Mouse (Mus musculus) hindbrain, embryonic 14.5 days (tissue): ENCODE measurements around the gene Zfp467. TPM values are rescaled to one million over a fixed set of nuclear protein-coding genes. Genes with fewer than 3 reads are reported as not detected.

Experiments
- ATAC-seq: fragments of 200-750 bp; cut with Nextera tagmentation; 2 replicates; pipeline ENCODE4 v1.8.0; 2017; ENCODE audit warnings: moderate number of reproducible peaks, mild to moderate bottlenecking, moderate TSS enrichment, moderate library complexity; ENCODE audit not compliant: low FRiP score
- DNase-seq: peaks from one replicate; pipeline ENCODE4 v3.0.0-alpha.2; 2015; ENCODE audit warnings: low spot score
- H3K27ac ChIP-seq: fragments of 300-500 bp; sonication (generic); 2 replicates; pipeline ENCODE4 v1.5.1; 2014; ENCODE audit warnings: mild to moderate bottlenecking, moderate library complexity
- H3K27me3 ChIP-seq: fragments of 300-500 bp; sonication (generic); 2 replicates; pipeline ENCODE4 v1.6.1; 2014; ENCODE audit warnings: mild to moderate bottlenecking, low read length, mixed read lengths; ENCODE audit not compliant: control insufficient read depth, insufficient read depth
- H3K36me3 ChIP-seq: fragments of 300-500 bp; sonication (generic); replicated peaks from 2 replicates; pipeline ENCODE4 v1.6.1; 2014; ENCODE audit not compliant: control insufficient read depth, insufficient read depth
- H3K4me1 ChIP-seq: fragments of 300-500 bp; sonication (generic); replicated peaks from 2 replicates; pipeline ENCODE4 v1.6.1; 2014; ENCODE audit warnings: antibody characterized with exemption, low read length, mixed read lengths; ENCODE audit not compliant: control insufficient read depth, insufficient read depth
- H3K4me2 ChIP-seq: fragments of 300-500 bp; sonication (generic); replicated peaks from 2 replicates; pipeline ENCODE4 v1.6.1; 2014; ENCODE audit warnings: mild to moderate bottlenecking, moderate library complexity
- H3K4me3 ChIP-seq: fragments of 300-500 bp; sonication (generic); replicated peaks from 2 replicates; pipeline ENCODE4 v1.5.1; 2014; ENCODE audit warnings: mild to moderate bottlenecking, low read length
- H3K9ac ChIP-seq: fragments of 300-500 bp; sonication (generic); 2 replicates; pipeline ENCODE4 v1.6.1; 2014
- H3K9me3 ChIP-seq: fragments of 300-500 bp; sonication (generic); 2 replicates; pipeline ENCODE4 v1.6.1; 2016; ENCODE audit warnings: low read length; ENCODE audit not compliant: control insufficient read depth
- WGBS: fragments of 180-500 bp; shearing (Covaris S2); extraction: QIAGEN DNeasy Blood & Tissue Kit; methylation state at CpG from one replicate; pipeline ENCODE4 v1.1.7; 2014; 5-methylcytosine and 5-hydroxymethylcytosine counted together
- polyA plus RNA-seq: library from polyadenylated mRNA; unstranded; fragments of >200 nt; fragmentation: Nextera tagmentation; extraction: Ambion mirVana; gene quantifications from 2 replicates; pipeline ENCODE4 v1.2.1, GENCODE M21; 2014

Zfp467 gene
- polyA plus RNA-seq, 1 experiment from 2014 or later = 32.4 TPM

GRCm38 (mm10) chr6:48434651-48435050, 11.0 kb downstream of the Zfp467 start:
- no peak overlapping the region for H3K4me3 ChIP-seq
- DNase-seq (no peak), ATAC-seq (no peak)
- peaks cover 21% of the 10 kb centered on the region for H3K36me3 ChIP-seq
- H3K4me1 ChIP-seq = peaks cover 11% of the 10 kb centered on the region
- no peak overlapping the region for H3K4me2 ChIP-seq
- no peak overlapping the region for H3K27ac ChIP-seq
- no peaks in the 10 kb centered on the region for H3K9me3 ChIP-seq
- no peak overlapping the region for H3K9ac ChIP-seq
- WGBS = 65% methylated on average over 6 of the region's 6 CpGs
- peaks cover 28% of the 10 kb centered on the region for H3K27me3 ChIP-seq

DNA sequence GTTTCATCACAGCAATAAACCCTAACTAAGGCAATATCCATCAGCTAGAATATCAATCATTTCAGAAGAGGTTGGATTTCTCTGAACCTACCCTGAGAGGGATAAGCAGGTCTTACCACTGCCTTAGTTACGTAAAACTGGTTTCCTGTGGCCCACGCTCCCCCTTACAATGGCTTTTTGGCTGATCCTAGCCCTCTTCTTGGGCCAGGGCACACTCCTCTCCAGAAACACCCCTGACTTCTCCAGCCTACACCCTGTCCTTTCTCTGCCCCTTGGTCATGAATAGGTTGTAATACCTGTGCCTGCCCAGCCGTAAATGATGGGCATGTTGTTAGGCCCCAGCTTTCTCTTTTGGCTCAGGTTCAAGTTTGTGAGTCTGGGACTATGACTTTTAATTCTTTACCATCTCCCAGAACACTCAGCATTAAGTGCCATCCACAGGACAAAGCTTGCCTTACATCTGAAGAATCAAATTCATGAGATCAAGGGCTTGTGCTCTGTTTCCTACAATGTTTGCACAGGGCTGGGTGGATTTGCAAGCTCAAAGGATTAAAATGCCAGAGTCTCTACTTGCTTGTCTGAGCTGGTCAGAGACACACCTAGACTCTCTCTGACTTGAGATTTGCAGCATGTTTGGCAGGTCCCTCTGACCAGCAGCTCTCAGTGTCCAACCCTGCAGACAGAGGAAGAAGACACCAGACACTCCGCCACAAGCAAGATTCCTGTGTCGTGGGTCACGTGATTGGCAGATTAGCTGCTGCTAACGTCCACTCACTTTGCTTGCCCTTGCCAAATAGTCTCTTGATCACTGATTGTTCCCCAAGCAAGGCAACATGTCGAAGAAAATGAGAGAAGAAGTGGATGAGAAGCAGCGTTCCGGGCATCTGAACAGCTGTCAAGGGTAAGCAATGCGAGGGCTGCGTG, 12.5 kb downstream of the Zfp467 start:
- H3K9me3 ChIP-seq = no peaks in the 10 kb centered on the region
- no peak overlapping the region for H3K4me2 ChIP-seq
- H3K4me3 ChIP-seq = no peak overlapping the region
- DNase-seq = no peak
- H3K4me1 ChIP-seq = no peaks in the 10 kb centered on the region
- no peak overlapping the region for H3K9ac ChIP-seq
- H3K36me3 ChIP-seq = peaks cover 13% of the 10 kb centered on the region
- no peak overlapping the region for H3K27ac ChIP-seq
- no peak for ATAC-seq
- 70% methylated on average over 12 of the region's 12 CpGs for WGBS
- H3K27me3 ChIP-seq = peaks cover 13% of the 10 kb centered on the region

- Histone ChIP-seq H3K9ac (no peak overlapping the region), H3K27ac (no peak overlapping the region), H3K36me3 (no peaks in the 10 kb centered on the region), H3K9me3 (no peaks in the 10 kb centered on the region), H3K4me3 (no peak overlapping the region), H3K27me3 (no peaks in the 10 kb centered on the region), H3K4me1 (no peaks in the 10 kb centered on the region), H3K4me2 (no peak overlapping the region)
- no peak for DNase-seq
- WGBS = 76% methylated on average over 5 of the region's 5 CpGs
- ATAC-seq = no peak
Observed at GRCm38 (mm10) chr6:48430748-48431147, 14.9 kb downstream of the Zfp467 start.

GRCm38 (mm10) chr6:48428769-48429557, 16.7 kb downstream of the Zfp467 start:
- Histone ChIP-seq H3K4me1 (no peaks in the 10 kb centered on the region), H3K36me3 (no peaks in the 10 kb centered on the region), H3K27ac (no peak overlapping the region), H3K4me2 (no peak overlapping the region), H3K9ac (no peak overlapping the region), H3K9me3 (no peaks in the 10 kb centered on the region), H3K4me3 (no peak overlapping the region), H3K27me3 (no peaks in the 10 kb centered on the region)
- 74% methylated on average over 4 of the region's 4 CpGs for WGBS
- no peak for DNase-seq
- no peak for ATAC-seq

GRCm38 (mm10) chr6:48426956-48427355, 18.7 kb downstream of the Zfp467 start:
- H3K4me2 ChIP-seq = no peak overlapping the region
- no peak for ATAC-seq
- H3K27me3 ChIP-seq = no peaks in the 10 kb centered on the region
- no peaks in the 10 kb centered on the region for H3K4me1 ChIP-seq
- WGBS = 70% methylated on average over 5 of the region's 5 CpGs
- no peak overlapping the region for H3K9ac ChIP-seq
- no peaks in the 10 kb centered on the region for H3K36me3 ChIP-seq
- H3K4me3 ChIP-seq = no peak overlapping the region
- no peak for DNase-seq
- H3K27ac ChIP-seq = no peak overlapping the region
- no peaks in the 10 kb centered on the region for H3K9me3 ChIP-seq

DNA sequence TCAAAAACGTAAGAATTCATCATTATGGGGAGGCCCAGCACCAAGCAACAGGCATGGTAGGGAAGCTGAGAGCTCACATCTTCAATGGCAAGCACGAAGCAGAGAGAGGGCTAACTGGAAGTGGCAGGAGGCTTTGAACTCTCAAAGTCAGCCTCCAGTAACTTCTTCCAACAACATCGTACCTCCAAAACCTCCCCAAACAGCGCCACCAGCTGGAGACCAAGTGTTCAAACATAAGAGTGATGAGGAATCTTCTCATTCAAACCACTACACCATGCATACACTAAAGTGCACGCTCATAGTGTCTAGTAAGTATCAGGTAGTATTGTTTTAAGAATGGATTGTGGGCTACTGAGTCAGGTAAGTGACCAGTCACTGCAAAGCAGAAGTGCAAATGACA, 21.6 kb downstream of the Zfp467 start:
- H3K4me2 ChIP-seq = no peak overlapping the region
- H3K9ac ChIP-seq = no peak overlapping the region
- H3K27me3 ChIP-seq = no peaks in the 10 kb centered on the region
- no peaks in the 10 kb centered on the region for H3K9me3 ChIP-seq
- DNase-seq (no peak), ATAC-seq (no peak)
- 67% methylated on average over 5 of the region's 5 CpGs for WGBS
- no peak overlapping the region for H3K27ac ChIP-seq
- H3K4me1 ChIP-seq = no peaks in the 10 kb centered on the region
- H3K36me3 ChIP-seq = 0 out of 2 replicates have a peak, but pooled peaks cover under 1% of the 10 kb centered on the region
- H3K4me3 ChIP-seq = no peak overlapping the region

- WGBS = 80% methylated on average over 3 of the region's 3 CpGs
Observed at GRCm38 (mm10) chr6:48423336-48423735, 22.3 kb downstream of the Zfp467 start.

GRCm38 (mm10) chr6:48420647-48421046, 25.0 kb downstream of the Zfp467 start:
- no peaks in the 10 kb centered on the region for H3K27me3 ChIP-seq
- H3K9ac ChIP-seq = no peak overlapping the region
- no peaks in the 10 kb centered on the region for H3K4me1 ChIP-seq
- no peak overlapping the region for H3K4me2 ChIP-seq
- H3K36me3 ChIP-seq = peaks cover 34% of the 10 kb centered on the region
- H3K4me3 ChIP-seq = no peak overlapping the region
- 21% methylated on average over 2 of the region's 2 CpGs for WGBS
- H3K27ac ChIP-seq = no peak overlapping the region
- DNase-seq (no peak), ATAC-seq (no peak)
- no peaks in the 10 kb centered on the region for H3K9me3 ChIP-seq

More at GRCm38 (mm10) chr6:48423336-48423735, 22.3 kb downstream of the Zfp467 start:
- no peak overlapping the region for H3K27ac ChIP-seq
- H3K9ac ChIP-seq = no peak overlapping the region
- no peaks in the 10 kb centered on the region for H3K4me1 ChIP-seq
- H3K36me3 ChIP-seq = peaks cover 8% of the 10 kb centered on the region
- no peak overlapping the region for H3K4me3 ChIP-seq
- no peaks in the 10 kb centered on the region for H3K9me3 ChIP-seq
- H3K4me2 ChIP-seq = no peak overlapping the region
- no peaks in the 10 kb centered on the region for H3K27me3 ChIP-seq
- no peak for DNase-seq
- no peak for ATAC-seq

GRCm38 (mm10) chr6:48416486-48416885, 29.1 kb downstream of the Zfp467 start:
- 80% methylated on average over 2 of the region's 2 CpGs for WGBS
- no peaks in the 10 kb centered on the region for H3K4me1 ChIP-seq
- no peak overlapping the region for H3K4me2 ChIP-seq
- ATAC-seq = no peak
- no peak overlapping the region for H3K9ac ChIP-seq
- no peaks in the 10 kb centered on the region for H3K9me3 ChIP-seq
- no peak for DNase-seq
- H3K36me3 ChIP-seq = peaks cover 75% of the 10 kb centered on the region
- no peak overlapping the region for H3K4me3 ChIP-seq
- H3K27me3 ChIP-seq = no peaks in the 10 kb centered on the region
- no peak overlapping the region for H3K27ac ChIP-seq
